Mouse (Mus musculus) midbrain, embryonic 11.5 days (tissue): ENCODE measurements around the gene Mtch1. TPM values are rescaled to one million over a fixed set of nuclear protein-coding genes. Genes with fewer than 3 reads are reported as not detected.

Experiments
- ATAC-seq: fragments of 200-750 bp; cut with Nextera tagmentation; 2 replicates; pipeline ENCODE4 v1.8.0; 2017; ENCODE audit warnings: moderate TSS enrichment, moderate library complexity; ENCODE audit not compliant: low FRiP score
- DNase-seq: peaks from one replicate; pipeline ENCODE4 v3.0.0; 2015; ENCODE audit warnings: low spot score; ENCODE audit errors: missing footprints
- H3K27ac ChIP-seq: fragments of 300-500 bp; sonication (generic); 2 replicates; pipeline ENCODE4 v1.5.1; 2014; ENCODE audit warnings: low read depth, low read length
- H3K27me3 ChIP-seq: fragments of 300-500 bp; sonication (generic); 2 replicates; pipeline ENCODE4 v1.6.1; 2014; ENCODE audit warnings: mild to moderate bottlenecking, low read length, moderate library complexity, mixed read lengths; ENCODE audit not compliant: control insufficient read depth, insufficient read depth
- H3K36me3 ChIP-seq: fragments of 300-500 bp; sonication (generic); 2 replicates; pipeline ENCODE4 v1.6.1; 2014; ENCODE audit warnings: mild to moderate bottlenecking, low read length, moderate library complexity, mixed read lengths; ENCODE audit not compliant: control insufficient read depth, insufficient read depth
- H3K4me1 ChIP-seq: fragments of 300-500 bp; sonication (generic); 2 replicates; pipeline ENCODE4 v1.6.1; 2014; ENCODE audit warnings: low read length; ENCODE audit not compliant: control insufficient read depth, insufficient read depth
- H3K4me2 ChIP-seq: fragments of 300-500 bp; sonication (generic); 2 replicates; pipeline ENCODE4 v1.6.1; 2014; ENCODE audit warnings: mild to moderate bottlenecking, moderate library complexity
- H3K4me3 ChIP-seq: fragments of 300-500 bp; sonication (generic); 2 replicates; pipeline ENCODE4 v1.5.1; 2014; ENCODE audit warnings: low read depth, low read length
- H3K9ac ChIP-seq: fragments of 300-500 bp; sonication (generic); 2 replicates; pipeline ENCODE4 v1.6.1; 2014; ENCODE audit warnings: low read length
- H3K9me3 ChIP-seq: fragments of 300-500 bp; sonication (generic); 2 replicates; pipeline ENCODE4 v1.6.1; 2016; ENCODE audit warnings: low read length; ENCODE audit not compliant: control insufficient read depth
- whole genome bisulfite sequencing: fragments of 180-500 bp; shearing (Covaris S2); extraction: QIAGEN DNeasy Blood & Tissue Kit; methylation state at CpG from one replicate; pipeline ENCODE4 v1.1.7; 2014; 5-methylcytosine and 5-hydroxymethylcytosine counted together
- polyA plus RNA-seq: library from polyadenylated mRNA; unstranded; fragments of >200 nt; fragmentation: Nextera tagmentation; extraction: Ambion mirVana; gene quantifications from 2 replicates; pipeline ENCODE4 v1.2.1, GENCODE M21; 2014

Mtch1 gene
- polyA plus RNA-seq, 1 experiment from 2014 or later, result 375 TPM

GRCm38 (mm10) chr17:29388978-29389377, 41.2 kb upstream of the Mtch1 start:
- no peak overlapping the region for H3K27ac ChIP-seq
- no peaks in the 10 kb centered on the region for H3K36me3 ChIP-seq
- WGBS, result 88% methylated on average over 11 of the region's 11 CpGs
- DNase-seq, result no peak
- no peaks in the 10 kb centered on the region for H3K27me3 ChIP-seq
- H3K4me1 ChIP-seq, result no peaks in the 10 kb centered on the region
- H3K4me2 ChIP-seq, result no peak overlapping the region
- no peaks in the 10 kb centered on the region for H3K9me3 ChIP-seq
- H3K4me3 ChIP-seq, result no peak overlapping the region
- ATAC-seq, result no peak
- H3K9ac ChIP-seq, result no peak overlapping the region

- no peaks in the 10 kb centered on the region for H3K27me3 ChIP-seq
- no peak overlapping the region for H3K9ac ChIP-seq
- WGBS, result 26% methylated on average over 6 of the region's 6 CpGs
- H3K4me1 ChIP-seq, result no peaks in the 10 kb centered on the region
- H3K27ac ChIP-seq, result no peak overlapping the region
- ATAC-seq (no peak), DNase-seq (peak; percentile 60)
- no peaks in the 10 kb centered on the region for H3K36me3 ChIP-seq
- H3K4me2 ChIP-seq, result no peak overlapping the region
- H3K4me3 ChIP-seq, result no peak overlapping the region
- no peaks in the 10 kb centered on the region for H3K9me3 ChIP-seq
These were observed 38.0 kb upstream of the Mtch1 start for GRCm38 (mm10) chr17:29385746-29386145.

GRCm38 (mm10) chr17:29384850-29385438, 37.2 kb upstream of the Mtch1 start:
- Histone ChIP-seq H3K9ac (no peak overlapping the region), H3K4me3 (no peak overlapping the region), H3K9me3 (no peaks in the 10 kb centered on the region), H3K36me3 (no peaks in the 10 kb centered on the region), H3K4me1 (no peaks in the 10 kb centered on the region), H3K27me3 (no peaks in the 10 kb centered on the region), H3K4me2 (no peak overlapping the region), H3K27ac (no peak overlapping the region)
- ATAC-seq (no peak), DNase-seq (no peak)
- 78% methylated on average over 5 of the region's 5 CpGs for WGBS

GRCm38 (mm10) chr17:29383923-29384322, 36.2 kb upstream of the Mtch1 start:
- Histone ChIP-seq H3K4me3 (no peak overlapping the region), H3K4me1 (no peaks in the 10 kb centered on the region), H3K4me2 (no peak overlapping the region), H3K9ac (no peak overlapping the region), H3K36me3 (no peaks in the 10 kb centered on the region), H3K27ac (no peak overlapping the region), H3K9me3 (no peaks in the 10 kb centered on the region), H3K27me3 (no peaks in the 10 kb centered on the region)
- ATAC-seq, result no peak
- 86% methylated on average over 9 of the region's 9 CpGs for WGBS
- DNase-seq, result no peak

- no peak for ATAC-seq
- no peak overlapping the region for H3K27ac ChIP-seq
- no peak overlapping the region for H3K4me2 ChIP-seq
- H3K4me3 ChIP-seq, result no peak overlapping the region
- H3K9ac ChIP-seq, result no peak overlapping the region
- 73% methylated on average over 11 of the region's 11 CpGs for WGBS
- no peak for DNase-seq
- H3K4me1 ChIP-seq, result no peaks in the 10 kb centered on the region
- H3K27me3 ChIP-seq, result no peaks in the 10 kb centered on the region
- H3K9me3 ChIP-seq, result no peaks in the 10 kb centered on the region
- H3K36me3 ChIP-seq, result no peaks in the 10 kb centered on the region
These were observed 34.7 kb upstream of the Mtch1 start for GRCm38 (mm10) chr17:29382417-29382816.

GRCm38 (mm10) chr17:29381472-29381871, 33.7 kb upstream of the Mtch1 start:
- Histone ChIP-seq H3K4me1 (no peaks in the 10 kb centered on the region), H3K4me2 (no peak overlapping the region), H3K9ac (no peak overlapping the region), H3K36me3 (no peaks in the 10 kb centered on the region), H3K9me3 (no peaks in the 10 kb centered on the region), H3K27ac (no peak overlapping the region), H3K4me3 (no peak overlapping the region), H3K27me3 (no peaks in the 10 kb centered on the region)
- DNase-seq, result peak; percentile 94
- 25% methylated on average over 7 of the region's 7 CpGs for WGBS
- peak; percentile 55; the same call in 1 of the 2 replicates for ATAC-seq

- DNase-seq (no peak), ATAC-seq (no peak)
- H3K9ac ChIP-seq, result no peak overlapping the region
- no peak overlapping the region for H3K27ac ChIP-seq
- no peaks in the 10 kb centered on the region for H3K4me1 ChIP-seq
- WGBS, result 68% methylated on average over 4 of the region's 4 CpGs
- no peaks in the 10 kb centered on the region for H3K36me3 ChIP-seq
- H3K27me3 ChIP-seq, result no peaks in the 10 kb centered on the region
- H3K9me3 ChIP-seq, result no peaks in the 10 kb centered on the region
- H3K4me2 ChIP-seq, result no peak overlapping the region
- no peak overlapping the region for H3K4me3 ChIP-seq
These were observed 32.5 kb upstream of the Mtch1 start for GRCm38 (mm10) chr17:29380241-29380640.

GRCm38 (mm10) chr17:29378056-29378455, 30.3 kb upstream of the Mtch1 start:
- H3K9me3 ChIP-seq, result no peaks in the 10 kb centered on the region
- H3K9ac ChIP-seq, result no peak overlapping the region
- H3K4me2 ChIP-seq, result no peak overlapping the region
- DNase-seq (no peak), ATAC-seq (no peak)
- H3K27ac ChIP-seq, result no peak overlapping the region
- no peaks in the 10 kb centered on the region for H3K36me3 ChIP-seq
- WGBS, result 68% methylated on average over 8 of the region's 8 CpGs
- no peaks in the 10 kb centered on the region for H3K4me1 ChIP-seq
- H3K4me3 ChIP-seq, result no peak overlapping the region
- H3K27me3 ChIP-seq, result no peaks in the 10 kb centered on the region

GRCm38 (mm10) chr17:29375871-29376270, 28.1 kb upstream of the Mtch1 start:
- Histone ChIP-seq H3K4me1 (no peaks in the 10 kb centered on the region), H3K9me3 (no peaks in the 10 kb centered on the region), H3K27ac (no peak overlapping the region), H3K36me3 (no peaks in the 10 kb centered on the region), H3K4me3 (no peak overlapping the region), H3K4me2 (no peak overlapping the region), H3K27me3 (no peaks in the 10 kb centered on the region), H3K9ac (no peak overlapping the region)
- 82% methylated on average over 10 of the region's 10 CpGs for WGBS
- DNase-seq (no peak), ATAC-seq (no peak)
